Mouse (Mus musculus): ENCODE data around the gene Brsk2. TPM values are rescaled to one million over a fixed set of nuclear protein-coding genes. Genes with fewer than 3 reads are reported as not detected.
A peak's percentile ranks its signal among the peaks of the same experiment; 100 is the strongest.
"Not testable (repeated sequence)": the region's sequence is repeated elsewhere in the genome, so short reads cannot be mapped to it uniquely, and the experiment has no call there.

The Brsk2 gene
- under 1 TPM; 0.25 to 0.38 TPM for total RNA-seq (2021)
- long read RNA-seq, experiment 1 = 0 reads
- long read RNA-seq, experiment 2 = 0 reads

DNA sequence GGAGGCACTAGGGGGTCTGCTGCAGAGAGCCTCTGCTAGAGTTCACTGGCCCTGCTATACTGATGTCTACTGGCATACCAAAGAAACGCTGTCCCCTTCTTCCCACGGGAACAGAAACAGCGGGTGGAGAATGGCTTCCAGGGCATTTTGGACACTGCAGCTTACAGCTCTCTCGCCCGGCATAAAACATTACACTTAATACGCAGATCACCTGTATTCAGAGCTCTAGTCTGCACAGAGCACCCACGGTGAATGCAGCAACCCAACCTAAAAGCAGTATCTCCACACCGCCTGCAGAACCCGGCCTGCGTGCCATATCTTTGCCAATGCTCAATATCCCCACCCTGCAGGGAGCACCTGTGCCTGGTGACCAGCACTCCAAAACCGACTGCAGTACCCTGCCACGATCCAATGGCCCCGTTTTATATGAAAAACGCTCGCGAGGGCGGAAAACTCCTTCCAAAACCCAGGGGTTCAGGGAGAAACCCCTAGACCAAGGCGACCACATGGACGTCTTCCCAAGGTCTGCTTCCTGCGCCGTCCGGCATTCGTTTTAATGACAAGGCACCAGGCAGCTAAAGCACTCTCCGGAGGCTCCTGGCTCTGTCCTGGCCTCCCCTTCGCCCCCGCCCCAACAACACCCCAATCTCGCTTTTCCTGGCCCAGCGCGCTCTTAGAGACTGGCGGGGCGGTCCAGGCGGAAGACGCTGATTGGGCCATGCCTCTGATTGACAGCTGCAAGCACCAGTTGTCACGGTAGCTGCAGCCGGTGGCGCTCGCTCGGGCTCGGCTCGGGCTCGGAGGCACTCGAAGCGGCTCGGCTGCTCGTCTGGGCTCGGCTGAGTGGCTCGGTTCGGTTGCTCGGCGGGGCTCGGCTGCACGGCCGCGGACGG, at the start of gene Brsk2:
TSS of gene Brsk2 (plus strand) at position 846 of the 893 bp plus-strand sequence.
- peak within 1 kb of the TSS; percentile 68 for H3K4me3 ChIP-seq
- no peak within 1 kb of the TSS for H3K27ac ChIP-seq
- DNase-seq = peak; percentile 98
- TF ChIP-seq CTCF (IDR thresholded peaks at IDR 0.05) = no peak
- intact Hi-C loops (cut with DNase I) = no loop called here

- intact Hi-C loops (cut with DNase I) = loop anchor here (10.0 kb wide), 1 partner anchor 193 kb away; the partner anchor contains the start of gene Dusp8
- TF ChIP-seq CTCF (IDR thresholded peaks at IDR 0.05) = no peak
- DNase-seq = no peak
- peak overlapping the region; percentile 92 for H3K27ac ChIP-seq
- H3K4me3 ChIP-seq = peak overlapping the region; percentile 90
These were observed 47.7 kb upstream of the Brsk2 start for GRCm38 (mm10) chr7:141901825-141902224.

DNA sequence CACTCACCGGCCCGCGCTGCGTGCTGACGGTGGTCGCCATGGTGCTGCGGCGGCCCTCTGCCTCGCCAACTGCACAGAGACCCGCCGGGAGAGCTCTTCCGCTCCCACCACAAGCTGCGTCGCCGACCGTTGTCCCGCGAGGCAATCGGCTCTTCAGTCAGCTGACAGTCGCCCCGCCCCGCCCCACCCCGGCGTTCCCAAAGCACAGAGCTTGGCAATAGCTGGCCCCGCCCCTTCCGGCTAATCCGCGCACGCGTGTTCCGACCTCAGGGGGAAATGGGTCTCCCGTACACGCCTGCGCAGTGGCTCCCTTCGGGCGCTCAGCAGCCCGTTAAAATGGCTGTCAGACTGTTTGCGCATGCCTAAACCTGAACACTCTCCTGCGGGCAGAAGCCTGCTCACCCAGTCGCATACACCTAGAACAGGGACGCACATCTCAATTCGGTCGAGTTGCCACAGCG, 47.3 kb upstream of the Brsk2 start:
- H3K4me3 ChIP-seq = peak overlapping the region; percentile 90
- DNase-seq = peak; percentile 100
- intact Hi-C loops (cut with DNase I) = loop anchor here (10.0 kb wide), 1 partner anchor 193 kb away; the partner anchor contains the start of gene Dusp8
- no peak for TF ChIP-seq CTCF (IDR thresholded peaks at IDR 0.05)
- peak overlapping the region; percentile 92 for H3K27ac ChIP-seq

DNA sequence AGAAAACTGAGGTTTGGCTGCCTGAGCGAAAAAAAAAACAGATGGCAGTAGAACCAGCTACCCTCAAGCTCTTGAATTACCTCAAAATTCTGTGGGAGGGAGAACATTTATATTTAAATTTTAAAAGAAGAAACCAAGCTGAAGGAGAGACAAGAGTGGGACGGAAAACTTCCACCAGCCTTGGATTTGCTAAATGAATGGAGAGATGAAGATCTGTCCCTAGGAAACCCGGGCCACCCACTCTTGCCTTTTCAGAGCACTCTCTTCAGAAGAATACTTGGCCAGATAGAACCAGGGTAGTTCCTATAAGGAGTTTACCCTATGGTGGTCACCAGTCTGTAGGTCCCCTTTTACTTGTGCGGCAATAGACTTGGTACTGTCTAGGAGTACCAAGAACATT, 46.8 kb upstream of the Brsk2 start:
- intact Hi-C loops (cut with DNase I) = loop anchor here (10.0 kb wide), 1 partner anchor 192 kb away; the partner anchor contains the start of gene Dusp8
- DNase-seq = no peak
- no peak for TF ChIP-seq CTCF (IDR thresholded peaks at IDR 0.05)
- peak overlapping the region; percentile 90 for H3K4me3 ChIP-seq
- H3K27ac ChIP-seq = peak overlapping the region; percentile 92

DNA sequence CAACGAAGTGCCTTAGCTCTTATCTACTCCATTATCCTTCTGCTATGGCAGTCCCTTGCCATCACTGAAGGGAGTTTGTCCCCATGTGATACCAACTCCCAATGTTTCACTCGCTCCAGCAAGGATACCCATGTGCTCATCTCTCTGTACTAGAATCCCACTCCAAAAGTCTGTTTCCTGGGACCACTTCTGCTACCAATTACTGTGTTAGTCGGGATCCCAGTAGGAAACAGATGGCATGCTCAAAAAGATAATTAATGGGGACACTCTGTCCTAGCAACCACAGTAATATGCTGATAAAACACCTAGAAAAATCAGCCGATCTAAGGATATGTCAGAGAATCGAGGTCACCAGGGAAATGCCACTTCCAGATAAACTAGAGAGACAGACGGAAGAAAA, 41.0 kb upstream of the Brsk2 start:
- intact Hi-C loops (cut with DNase I) = loop anchor here (10.0 kb wide), 1 partner anchor 186 kb away; the partner anchor contains the start of gene Dusp8
- H3K27ac ChIP-seq = no peak overlapping the region
- H3K4me3 ChIP-seq = no peak overlapping the region
- no peak for DNase-seq
- TF ChIP-seq CTCF (IDR thresholded peaks at IDR 0.05) = no peak

- intact Hi-C loops (cut with DNase I) = no loop called here
- no peak for DNase-seq
These were observed 38.2 kb upstream of the Brsk2 start for GRCm38 (mm10) chr7:141911305-141911704.

GRCm38 (mm10) chr7:141918407-141918806, 31.1 kb upstream of the Brsk2 start, which contains the start of gene Tollip:
Tollip (minus strand) TSS chr7:141918507.
- H3K27ac ChIP-seq = no peak within 1 kb of the TSS
- TF ChIP-seq CTCF (IDR thresholded peaks at IDR 0.05) = no peak
- H3K4me3 ChIP-seq = no peak within 1 kb of the TSS
- DNase-seq = no peak
- intact Hi-C loops (cut with DNase I) = no loop called here

More at GRCm38 (mm10) chr7:141911305-141911704, 38.2 kb upstream of the Brsk2 start:
- no peak for TF ChIP-seq CTCF (IDR thresholded peaks at IDR 0.05)
- Histone ChIP-seq H3K4me3 (no peak overlapping the region), H3K27ac (no peak overlapping the region)

DNA sequence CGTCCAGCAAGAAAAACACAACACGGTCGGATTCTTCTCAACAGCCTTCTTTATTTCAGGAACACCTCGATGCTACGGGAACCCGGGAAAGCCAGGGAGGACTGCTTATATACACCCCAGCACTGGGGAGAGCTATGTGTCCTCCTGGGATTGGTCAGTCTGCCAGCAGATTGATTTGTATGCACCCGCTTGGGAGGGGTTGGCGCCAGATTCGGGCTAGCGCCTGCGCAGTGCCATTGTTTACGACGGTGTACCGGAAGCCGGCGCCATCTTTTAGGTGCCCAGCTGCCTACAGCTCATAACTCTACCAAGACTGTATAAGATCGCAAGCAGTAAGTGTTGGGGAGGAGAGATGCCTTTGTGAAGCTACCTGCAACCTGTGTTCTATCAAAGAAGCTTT, 25.4 kb upstream of the Brsk2 start:
- DNase-seq; H3K4me3 ChIP-seq; H3K27ac ChIP-seq; intact Hi-C loops (cut with DNase I): not testable (repeated sequence)

- peak; percentile 99 for TF ChIP-seq CTCF (IDR thresholded peaks at IDR 0.05)
- H3K27ac ChIP-seq = no peak overlapping the region
- peak; percentile 81 for DNase-seq
- intact Hi-C loops (cut with DNase I) = loop anchor here (1.0 kb wide), 1 partner anchor 169 kb away; no protein-coding TSS in a partner anchor
- no peak overlapping the region for H3K4me3 ChIP-seq
These were observed 24.6 kb upstream of the Brsk2 start for GRCm38 (mm10) chr7:141924917-141925316.

GRCm38 (mm10) chr7:141928642-141929041, 20.9 kb upstream of the Brsk2 start:
- intact Hi-C loops (cut with DNase I) = no loop called here
- no peak for TF ChIP-seq CTCF (IDR thresholded peaks at IDR 0.05)
- Histone ChIP-seq H3K4me3 (no peak overlapping the region), H3K27ac (no peak overlapping the region)
- DNase-seq = no peak

- no peak for TF ChIP-seq CTCF (IDR thresholded peaks at IDR 0.05)
- Histone ChIP-seq H3K27ac (no peak overlapping the region), H3K4me3 (no peak overlapping the region)
- DNase-seq = no peak
- intact Hi-C loops (cut with DNase I) = no loop called here
These were observed 15.2 kb upstream of the Brsk2 start for GRCm38 (mm10) chr7:141934128-141934898.

DNA sequence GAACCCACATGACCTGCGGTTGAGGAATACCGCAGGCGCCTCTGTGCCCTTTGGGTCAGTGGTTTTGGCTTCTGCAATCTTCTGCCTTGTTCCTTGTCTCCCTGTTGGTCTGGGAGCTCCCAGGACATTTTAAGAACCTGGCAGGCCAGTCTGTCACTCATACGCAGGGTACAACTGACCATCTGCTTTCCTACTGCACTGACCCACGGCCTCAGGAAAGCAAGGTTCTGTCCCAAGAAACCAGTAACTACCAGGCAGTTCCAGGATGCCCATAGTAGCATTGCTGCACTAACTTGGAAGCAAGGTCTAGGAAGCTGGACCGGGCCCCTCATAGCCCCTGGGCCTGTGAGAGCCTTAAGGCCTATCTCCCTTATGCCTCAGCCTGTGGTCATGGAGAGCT, 14.6 kb upstream of the Brsk2 start:
- intact Hi-C loops (cut with DNase I) = no loop called here
- DNase-seq = no peak

More for the DNA sequence above, 14.6 kb upstream of the Brsk2 start:
- H3K27ac ChIP-seq = no peak overlapping the region
- TF ChIP-seq CTCF (IDR thresholded peaks at IDR 0.05) = no peak
- no peak overlapping the region for H3K4me3 ChIP-seq

Measured in gastrocnemius, adult 2 months (tissue).